In the genomic region with DNA sequence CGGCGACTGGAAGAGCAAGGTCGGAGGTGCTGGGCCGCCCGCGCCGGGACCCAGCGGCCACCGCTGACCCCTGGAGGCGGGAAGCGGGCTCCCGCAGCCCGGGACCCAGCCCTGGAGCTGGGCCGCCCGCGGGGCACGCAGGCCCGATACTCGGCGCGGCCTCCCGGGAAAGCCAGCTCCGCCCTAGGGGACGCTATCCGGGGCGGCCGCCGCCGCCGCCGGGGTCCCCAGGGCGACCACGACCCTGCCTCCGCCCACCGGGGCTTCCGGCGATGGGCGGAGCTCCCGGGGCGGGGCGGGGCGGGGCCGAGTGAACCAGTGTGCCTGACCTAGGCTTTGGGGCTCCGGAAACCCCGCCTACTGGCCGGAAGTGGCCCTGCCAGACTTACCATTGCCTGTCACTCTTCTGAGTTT, we compare ENCODE assay signal across 8 mouse cellular contexts. TPM values are rescaled to one million over a fixed set of nuclear protein-coding genes. Genes with fewer than 3 reads are reported as not detected.
DNase-seq lines count a peak whose midpoint lies in the region; ATAC-seq lines count a peak whose summit lies in the region.

No protein-coding gene starts in this region.

- peaks cover 29% of the 10 kb centered on the region for H3K36me3 ChIP-seq in embryonic facial prominence, embryonic 10.5 days (replicated peaks)
- peaks cover 4% of the 10 kb centered on the region; the same call in 1 of the 2 replicates for H3K36me3 ChIP-seq in intestine, embryonic 16.5 days (ENCODE audit: control insufficient read depth, insufficient read depth, low read length)
- H3K36me3 ChIP-seq in limb, embryonic 10.5 days: peaks cover 28% of the 10 kb centered on the region
- peaks cover 19% of the 10 kb centered on the region for H3K36me3 ChIP-seq in midbrain, embryonic 13.5 days

- WGBS in embryonic facial prominence, embryonic 10.5 days: under 1% methylated on average over 46 of the region's 46 CpGs
- WGBS in intestine, embryonic 16.5 days: under 1% methylated on average over 34 of the region's 46 CpGs
- WGBS in limb, embryonic 10.5 days: 1% methylated on average over 18 of the region's 46 CpGs
- WGBS in midbrain, embryonic 13.5 days: 1% methylated on average over 27 of the region's 46 CpGs

- peak overlapping the region; percentile 96 for H3K27ac ChIP-seq in embryonic facial prominence, embryonic 10.5 days (replicated peaks)
- peak overlapping the region; percentile 93 for H3K27ac ChIP-seq in intestine, embryonic 16.5 days (ENCODE audit: low read length)
- peak overlapping the region; percentile 96 for H3K27ac ChIP-seq in limb, embryonic 10.5 days
- H3K27ac ChIP-seq in midbrain, embryonic 13.5 days: peak overlapping the region; percentile 90

- no peaks in the 10 kb centered on the region for H3K27me3 ChIP-seq in embryonic facial prominence, embryonic 10.5 days (replicated peaks; ENCODE audit: low read depth, poor library complexity, severe bottlenecking)
- no peaks in the 10 kb centered on the region for H3K27me3 ChIP-seq in intestine, embryonic 16.5 days (replicated peaks; ENCODE audit: control insufficient read depth, insufficient read depth, low read length)
- H3K27me3 ChIP-seq in limb, embryonic 10.5 days (ENCODE audit: low read depth, poor library complexity, severe bottlenecking): no peaks in the 10 kb centered on the region
- no peaks in the 10 kb centered on the region for H3K27me3 ChIP-seq in midbrain, embryonic 13.5 days

- peaks cover 15% of the 10 kb centered on the region for H3K4me1 ChIP-seq in embryonic facial prominence, embryonic 10.5 days
- H3K4me1 ChIP-seq in intestine, embryonic 16.5 days (ENCODE audit: control insufficient read depth, insufficient read depth, low read length): peaks cover 6% of the 10 kb centered on the region
- H3K4me1 ChIP-seq in limb, embryonic 10.5 days: peaks cover 16% of the 10 kb centered on the region
- peaks cover 16% of the 10 kb centered on the region for H3K4me1 ChIP-seq in midbrain, embryonic 13.5 days (replicated peaks)

- DNase-seq in 3T3-L1 (ENCODE audit: low read depth, low spot score): peak; percentile 92
- peak; percentile 94 for DNase-seq in adrenal gland, postnatal 14 days
- DNase-seq in embryonic facial prominence, embryonic 10.5 days (ENCODE audit: low spot score): peak; percentile 96
- DNase-seq in gonadal fat pad, adult 2 months (ENCODE audit: low read depth): peak; percentile 17
- DNase-seq in limb, embryonic 10.5 days (ENCODE audit: low spot score): peak; percentile 97
- peak; percentile 83 to 87 for DNase-seq in spleen, adult 18-20 months

- H3K4me3 ChIP-seq in embryonic facial prominence, embryonic 10.5 days: peak overlapping the region; percentile 95
- H3K4me3 ChIP-seq in intestine, embryonic 16.5 days (ENCODE audit: low read length): peak overlapping the region; percentile 95
- peak overlapping the region; percentile 96 for H3K4me3 ChIP-seq in limb, embryonic 10.5 days
- peak overlapping the region; percentile 95 for H3K4me3 ChIP-seq in midbrain, embryonic 13.5 days (replicated peaks)

- ATAC-seq in intestine, embryonic 16.5 days: peak; percentile 96
- peak; percentile 98 for ATAC-seq in midbrain, embryonic 13.5 days

- H3K4me2 ChIP-seq in intestine, embryonic 16.5 days (ENCODE audit: low read depth, low read length): peak overlapping the region; percentile 60
- H3K4me2 ChIP-seq in midbrain, embryonic 13.5 days (replicated peaks): peak overlapping the region; percentile 61

- H3K9ac ChIP-seq in intestine, embryonic 16.5 days (ENCODE audit: low read depth, low read length): peak overlapping the region; percentile 93
- peak overlapping the region; percentile 89 for H3K9ac ChIP-seq in midbrain, embryonic 13.5 days (replicated peaks)

- no peaks in the 10 kb centered on the region for H3K9me3 ChIP-seq in embryonic facial prominence, embryonic 10.5 days
- H3K9me3 ChIP-seq in intestine, embryonic 16.5 days (ENCODE audit: control insufficient read depth, low read length): no peaks in the 10 kb centered on the region
- no peaks in the 10 kb centered on the region for H3K9me3 ChIP-seq in limb, embryonic 10.5 days (replicated peaks)
- H3K9me3 ChIP-seq in midbrain, embryonic 13.5 days: no peaks in the 10 kb centered on the region

RNA-seq across cellular contexts. Expression of a gene that starts 3.3 kb away (rescaled TPM):
- not detected in 2 replicates for total RNA-seq in adrenal gland, postnatal 14 days (2021)
- not detected in 2 replicates for polyA plus RNA-seq in embryonic facial prominence, embryonic 10.5 days (2016; fragmentation: Nextera tagmentation; extraction: Ambion mirVana)
- polyA plus RNA-seq in gonadal fat pad, adult 2 months (2012; rRNA removed): 0.24 and 0.67 TPM in 2 replicates
- polyA plus RNA-seq in intestine, embryonic 16.5 days (2015; fragmentation: Nextera tagmentation; extraction: Ambion mirVana): not detected in 2 replicates
- polyA plus RNA-seq in limb, embryonic 10.5 days (2016; fragmentation: Nextera tagmentation; extraction: Ambion mirVana): not detected in 2 replicates
- not detected in 2 replicates for polyA plus RNA-seq in midbrain, embryonic 13.5 days (2015; fragmentation: Nextera tagmentation; extraction: Ambion mirVana)

RNA-seq across cellular contexts. Expression of a gene that starts 9.3 kb away (rescaled TPM):
- 145 and 146 TPM in 2 replicates for total RNA-seq in adrenal gland, postnatal 14 days (2021)
- 70.3 and 72.5 TPM in 2 replicates for polyA plus RNA-seq in embryonic facial prominence, embryonic 10.5 days (2016; fragmentation: Nextera tagmentation; extraction: Ambion mirVana)
- 55.0 and 56.2 TPM in 2 replicates for polyA plus RNA-seq in gonadal fat pad, adult 2 months (2012; rRNA removed)
- 50.9 and 52.4 TPM in 2 replicates for polyA plus RNA-seq in intestine, embryonic 16.5 days (2015; fragmentation: Nextera tagmentation; extraction: Ambion mirVana)
- polyA plus RNA-seq in limb, embryonic 10.5 days (2016; fragmentation: Nextera tagmentation; extraction: Ambion mirVana): 66.9 and 68.7 TPM in 2 replicates
- polyA plus RNA-seq in midbrain, embryonic 13.5 days (2015; fragmentation: Nextera tagmentation; extraction: Ambion mirVana): 66.3 and 68.3 TPM in 2 replicates

RNA-seq across cellular contexts. Expression of a gene that starts 51.3 kb away (rescaled TPM):
- 6.3 and 14.8 TPM in 2 replicates for total RNA-seq in adrenal gland, postnatal 14 days (2021)
- polyA plus RNA-seq in embryonic facial prominence, embryonic 10.5 days (2016; fragmentation: Nextera tagmentation; extraction: Ambion mirVana): 11.9 and 15.6 TPM in 2 replicates
- 8.6 and 10.7 TPM in 2 replicates for polyA plus RNA-seq in gonadal fat pad, adult 2 months (2012; rRNA removed)
- 8.9 and 10.3 TPM in 2 replicates for polyA plus RNA-seq in intestine, embryonic 16.5 days (2015; fragmentation: Nextera tagmentation; extraction: Ambion mirVana)
- polyA plus RNA-seq in limb, embryonic 10.5 days (2016; fragmentation: Nextera tagmentation; extraction: Ambion mirVana): 13.4 and 15.2 TPM in 2 replicates
- polyA plus RNA-seq in midbrain, embryonic 13.5 days (2015; fragmentation: Nextera tagmentation; extraction: Ambion mirVana): 15.6 and 18.6 TPM in 2 replicates

RNA-seq across cellular contexts. Expression of a gene that starts 51.8 kb away (rescaled TPM):
- 26.0 and 27.2 TPM in 2 replicates for total RNA-seq in adrenal gland, postnatal 14 days (2021)
- polyA plus RNA-seq in embryonic facial prominence, embryonic 10.5 days (2016; fragmentation: Nextera tagmentation; extraction: Ambion mirVana): 13.5 TPM in 2 replicates
- polyA plus RNA-seq in gonadal fat pad, adult 2 months (2012; rRNA removed): 14.5 and 15.4 TPM in 2 replicates
- polyA plus RNA-seq in intestine, embryonic 16.5 days (2015; fragmentation: Nextera tagmentation; extraction: Ambion mirVana): 17.0 and 18.9 TPM in 2 replicates
- 14.6 and 17.2 TPM in 2 replicates for polyA plus RNA-seq in limb, embryonic 10.5 days (2016; fragmentation: Nextera tagmentation; extraction: Ambion mirVana)
- polyA plus RNA-seq in midbrain, embryonic 13.5 days (2015; fragmentation: Nextera tagmentation; extraction: Ambion mirVana): 23.7 and 28.7 TPM in 2 replicates

Comparison
In these comparisons a context has a peak if more than half of its experiments do, and no peak if none do; other contexts are left out.
1. Peak in every context shown above with its lines: DNase-seq, ATAC-seq, H3K4me3 ChIP-seq and H3K27ac ChIP-seq.
2. DNase-seq: peak in every context shown above with its lines; median percentile 97 in limb, embryonic 10.5 days; 96 in embryonic facial prominence, embryonic 10.5 days; 94 in adrenal gland, postnatal 14 days; 92 in 3T3-L1; 85 in spleen, adult 18-20 months; 17 in gonadal fat pad, adult 2 months.